Mouse (Mus musculus) pancreas, adult 10 weeks (tissue): ENCODE measurements around the gene Tex13c1. TPM values are rescaled to one million over a fixed set of nuclear protein-coding genes. Genes with fewer than 3 reads are reported as not detected.

Experiments used
- polyA plus RNA-seq: library from polyadenylated mRNA; stranded (reverse); fragments of 350-450 nt; fragmentation: Illumina TruSeq; extraction: RNeasy Lipid Tissue Mini Kit (QIAGEN cat#74804); gene quantifications from one replicate; pipeline ENCODE4 v1.2.3, GENCODE M21; 2015; ENCODE audit warnings: low read depth, low replicate concordance; ENCODE audit not compliant: insufficient read depth

The Tex13c1 gene
- polyA plus RNA-seq: not detected

GRCm38 (mm10) chrX:43590860-43591259 is at the start of gene Tex13c1:
Tex13c1 (plus strand) TSS chrX:43591160.

Other genes starting within 250 kb of the Tex13c1 start
- gene Tenm1, start 162.0 kb upstream of the Tex13c1 start, polyA plus RNA-seq: not detected